Mouse (Mus musculus) heart, adult 18-20 months (tissue): ENCODE data around the gene E2f4. TPM values are rescaled to one million over a fixed set of nuclear protein-coding genes. Genes with fewer than 3 reads are reported as not detected.

Source experiments
- DNase-seq, 2 experiments: peaks; one replicate each; pipeline ENCODE4 v3.0.0; 2021 to 2022; ENCODE audit warnings: mixed read lengths in 1 of 2
- total RNA-seq, 2 experiments: library from RNA; stranded (reverse); gene quantifications; 2 replicates each; pipeline ENCODE4 v1.2.3; 2021

The E2f4 gene
- total RNA-seq, 2 experiments from 2014 or later: 21.6 TPM

- DNase-seq: no peak
Observed at GRCm38 (mm10) chr8:105315073-105315769, 17.8 kb downstream of the E2f4 start.

DNA sequence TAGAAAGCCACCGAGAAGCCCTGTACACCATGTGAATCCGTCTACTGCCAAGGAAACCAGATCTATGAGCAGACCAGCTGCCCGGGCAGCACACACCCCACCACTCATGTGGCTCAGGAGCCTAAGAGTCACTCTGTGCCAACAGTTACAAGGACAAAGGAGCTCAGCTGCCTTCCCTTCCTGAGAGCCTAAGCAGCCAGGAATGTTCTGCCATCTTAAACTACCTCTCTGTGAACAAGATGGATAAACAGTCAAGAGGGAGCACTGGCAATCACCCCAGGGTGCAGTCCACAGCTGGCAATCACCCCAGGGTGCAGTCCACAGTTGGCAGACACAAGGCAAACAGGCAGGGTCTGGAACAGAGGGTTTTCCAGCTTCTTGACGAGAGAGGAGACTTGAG lies 20.5 kb downstream of the E2f4 start:
- peak in 1 of 2 experiments; percentile 36 for DNase-seq

DNA sequence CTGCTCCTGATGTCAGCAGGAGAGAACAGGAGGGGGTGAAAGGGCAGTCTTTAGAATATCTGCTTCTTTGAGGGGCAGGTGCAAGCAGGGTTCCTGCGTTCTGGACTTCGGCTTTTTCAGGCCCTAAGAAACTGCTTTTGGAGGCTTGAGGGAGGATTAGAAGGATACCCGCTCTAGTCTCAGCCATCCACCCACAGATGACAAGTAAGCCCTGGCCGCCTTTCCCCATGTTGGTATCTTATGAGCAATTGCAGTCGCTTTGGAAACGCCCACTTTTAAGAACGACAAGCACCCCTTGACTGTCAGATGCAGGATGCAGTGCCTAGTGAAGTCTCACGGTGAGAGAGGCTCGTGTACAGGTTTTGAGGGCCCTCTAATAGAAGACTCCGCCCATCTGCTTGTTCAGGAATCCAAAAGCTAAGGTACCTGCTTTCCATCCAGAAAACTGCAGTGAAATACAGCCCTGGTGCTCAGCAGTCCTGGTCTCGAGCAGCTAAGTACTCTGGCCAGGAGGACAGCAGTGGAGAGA lies 21.3 kb downstream of the E2f4 start:
- DNase-seq: no peak

DNA sequence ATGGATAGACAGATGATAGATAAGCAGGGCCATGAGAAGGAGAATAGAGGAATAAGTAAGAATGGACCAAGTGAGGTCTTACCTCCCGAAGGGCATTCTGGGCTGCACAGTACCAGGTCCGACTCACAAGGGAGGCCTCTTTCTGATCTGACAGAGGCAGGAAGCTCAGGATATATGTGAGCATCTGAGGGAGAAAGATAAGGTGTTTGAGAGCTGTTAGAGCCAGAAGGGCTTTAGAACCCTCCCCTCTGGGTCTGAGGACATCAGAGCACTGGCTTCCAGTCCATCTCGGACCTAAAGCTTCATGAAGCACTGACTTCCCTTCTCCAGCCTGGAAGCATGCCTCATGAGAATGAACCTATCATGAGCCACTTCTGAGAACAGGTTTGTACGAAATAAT lies 25.7 kb downstream of the E2f4 start:
- no peak for DNase-seq

- no peak for DNase-seq
Observed at GRCm38 (mm10) chr8:105325641-105326093, 28.2 kb downstream of the E2f4 start.

- peak; percentile 97 to 98 for DNase-seq
Observed at GRCm38 (mm10) chr8:105326141-105326672, 28.7 kb downstream of the E2f4 start, which contains the start of the genes Lrrc29 and Tmem208. Lrrc29 (minus strand) TSS chr8:105326278. Tmem208 (plus strand) TSS chr8:105326354.

GRCm38 (mm10) chr8:105326968-105327367 lies 29.5 kb downstream of the E2f4 start:
- DNase-seq: no peak

- DNase-seq: no peak
Observed at GRCm38 (mm10) chr8:105330325-105330724, 32.9 kb downstream of the E2f4 start.

- DNase-seq: no peak
Observed at GRCm38 (mm10) chr8:105331469-105331868, 34.0 kb downstream of the E2f4 start.

DNA sequence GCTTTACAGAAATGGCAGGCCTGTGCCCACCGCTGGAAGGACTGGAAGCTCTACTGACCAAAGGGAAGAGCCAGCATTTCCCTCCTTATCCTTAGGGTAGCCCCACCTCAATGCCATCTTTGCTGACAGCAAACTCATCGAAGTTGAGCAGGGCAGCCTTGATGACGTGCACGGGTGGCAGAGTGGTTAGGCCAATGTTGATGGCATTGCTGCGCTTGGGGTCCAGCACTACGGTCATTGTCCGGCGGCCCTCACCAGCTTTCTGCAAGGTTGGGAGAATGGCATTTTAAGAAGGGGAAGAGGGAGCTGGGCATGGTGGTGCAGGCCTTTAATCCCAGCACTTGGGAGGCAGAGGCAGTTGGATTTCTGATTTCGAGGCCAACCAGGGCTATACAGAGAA lies 34.5 kb downstream of the E2f4 start:
- no peak for DNase-seq

DNA sequence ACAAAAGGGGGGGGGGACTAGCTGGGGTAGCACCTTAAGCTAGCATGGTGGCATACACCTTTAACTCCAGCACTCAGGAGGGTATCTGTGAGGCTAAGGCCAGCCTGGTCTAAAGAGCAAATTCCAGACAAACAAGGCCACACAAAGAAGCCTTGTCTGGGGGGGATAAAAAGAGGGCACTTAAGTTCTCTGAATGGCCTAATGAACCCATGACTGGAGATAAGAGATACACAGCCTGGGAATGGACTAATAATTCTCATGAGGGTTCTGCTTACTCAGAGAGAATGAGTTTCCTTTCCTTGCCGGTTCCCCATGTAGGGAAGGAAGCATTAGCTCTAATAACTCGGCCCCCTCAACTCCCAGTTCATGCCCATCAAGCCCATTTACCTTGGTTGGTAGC lies 35.1 kb downstream of the E2f4 start:
- no peak for DNase-seq

DNA sequence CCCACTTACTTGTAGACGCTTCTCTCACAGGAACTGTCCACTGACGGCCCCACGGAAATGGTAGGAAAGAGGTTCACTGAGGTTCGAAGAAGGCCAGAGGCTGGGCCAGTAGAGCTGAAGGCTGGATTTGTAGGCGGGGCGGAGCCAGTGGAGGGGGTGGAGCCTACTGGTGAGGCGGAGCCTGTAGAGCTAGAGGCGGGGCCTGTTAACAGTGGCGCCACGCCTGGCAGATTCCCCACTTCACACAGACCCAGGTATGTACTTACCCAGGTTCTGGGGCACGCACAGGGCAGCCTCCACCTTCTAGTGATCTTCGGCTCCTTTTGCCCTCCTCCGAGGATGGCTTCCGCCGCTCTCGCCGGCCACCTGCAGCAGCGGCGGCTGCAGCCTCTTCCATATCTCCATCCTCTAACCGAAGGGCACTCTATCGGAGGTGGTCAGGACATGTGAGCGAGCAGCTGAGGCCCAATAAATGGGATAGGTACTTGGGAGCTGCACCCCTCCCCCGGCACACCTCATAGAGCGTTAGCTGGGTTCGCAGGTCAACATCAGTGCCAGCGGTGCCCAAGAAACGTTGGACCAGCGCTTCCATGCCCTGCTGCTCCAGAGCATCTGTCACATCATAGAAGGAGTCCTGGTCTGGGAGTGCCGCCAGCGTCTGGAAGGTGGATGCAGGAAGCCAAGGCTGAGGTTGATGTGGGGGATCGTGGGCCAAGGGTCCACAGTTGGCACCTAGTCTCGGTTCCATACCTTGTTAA lies 39.1 kb downstream of the E2f4 start:
- DNase-seq: no peak

DNA sequence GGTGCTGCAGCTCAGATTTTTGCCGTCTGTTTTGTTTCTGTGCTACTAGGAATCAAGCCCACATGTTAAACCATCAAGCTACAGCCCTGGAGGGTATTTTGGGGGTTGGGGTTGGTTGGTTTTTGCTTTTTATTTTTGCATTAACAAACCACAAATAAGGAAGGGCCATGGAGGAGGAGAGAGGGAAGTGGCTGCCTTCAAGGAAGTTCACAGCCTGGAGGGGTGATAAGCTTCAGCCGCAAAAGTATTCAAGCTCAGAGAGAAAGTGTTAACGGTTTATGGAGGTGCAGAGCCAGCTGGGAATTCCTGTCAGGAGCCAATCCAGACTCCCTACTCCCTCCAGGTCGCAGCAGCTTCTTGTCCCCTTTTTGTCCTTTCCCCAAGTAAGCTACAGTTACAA lies 41.5 kb downstream of the E2f4 start:
- DNase-seq: no peak

GRCm38 (mm10) chr8:105339886-105340635 lies 42.6 kb downstream of the E2f4 start:
- DNase-seq: peak; percentile 44 to 58

GRCm38 (mm10) chr8:105341399-105341798 lies 43.9 kb downstream of the E2f4 start:
- DNase-seq: no peak

DNA sequence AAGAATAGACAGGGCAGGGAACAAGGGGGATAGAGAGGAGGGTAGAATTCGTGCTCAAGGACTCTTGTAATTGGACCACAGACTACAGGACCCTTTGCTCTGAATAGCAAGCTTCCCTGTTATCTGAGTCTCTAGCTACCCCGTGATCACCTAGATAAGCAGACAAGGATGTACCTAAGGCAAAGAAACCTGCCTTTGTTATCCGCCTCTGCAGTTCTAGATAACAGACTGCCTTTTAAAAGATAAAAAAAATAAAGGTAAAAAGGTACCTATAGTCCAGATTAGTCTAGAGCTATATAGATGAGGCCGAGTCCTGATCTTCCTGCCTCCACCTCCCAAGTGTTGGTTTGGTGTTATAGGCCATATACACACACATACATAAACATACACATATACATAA lies 45.3 kb downstream of the E2f4 start:
- DNase-seq: no peak

DNA sequence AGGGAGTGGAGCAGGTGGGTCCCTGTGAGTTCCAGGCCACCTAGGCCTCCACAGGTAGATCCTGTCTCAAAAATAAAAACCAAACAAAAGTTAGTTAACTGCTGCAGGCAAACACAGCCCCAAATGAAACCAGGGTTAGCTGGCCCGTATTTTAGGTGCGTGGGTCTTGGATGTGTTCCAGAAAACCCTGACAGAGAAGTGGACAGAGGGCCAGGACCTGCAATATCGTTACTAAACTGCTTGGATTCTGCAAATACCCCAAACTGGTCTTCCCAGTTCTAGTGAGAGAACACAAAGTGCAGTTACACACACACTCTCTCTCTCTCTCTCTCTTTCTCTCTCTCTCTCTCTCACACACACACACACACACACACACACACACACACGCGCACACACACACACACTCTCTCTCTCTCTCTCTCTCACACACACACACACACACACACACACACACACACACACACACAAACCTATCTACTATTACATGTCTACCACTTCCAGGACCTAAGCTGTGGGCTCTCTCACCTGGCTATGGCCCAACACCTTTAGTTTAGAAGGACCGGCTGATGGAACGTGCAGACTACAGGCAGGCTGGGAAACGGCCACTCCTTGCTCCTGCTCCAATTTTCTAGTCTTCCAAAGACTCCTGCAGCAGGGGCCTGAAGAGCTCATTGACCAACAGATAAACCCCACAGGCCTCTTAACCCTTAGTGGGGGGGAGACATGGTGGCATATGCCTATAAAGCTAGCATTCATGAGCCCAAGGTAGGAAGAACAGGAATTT lies 46.5 kb downstream of the E2f4 start:
- no peak for DNase-seq

- peak; percentile 46 to 73 for DNase-seq
Observed at GRCm38 (mm10) chr8:105345061-105345975, 47.9 kb downstream of the E2f4 start.

DNA sequence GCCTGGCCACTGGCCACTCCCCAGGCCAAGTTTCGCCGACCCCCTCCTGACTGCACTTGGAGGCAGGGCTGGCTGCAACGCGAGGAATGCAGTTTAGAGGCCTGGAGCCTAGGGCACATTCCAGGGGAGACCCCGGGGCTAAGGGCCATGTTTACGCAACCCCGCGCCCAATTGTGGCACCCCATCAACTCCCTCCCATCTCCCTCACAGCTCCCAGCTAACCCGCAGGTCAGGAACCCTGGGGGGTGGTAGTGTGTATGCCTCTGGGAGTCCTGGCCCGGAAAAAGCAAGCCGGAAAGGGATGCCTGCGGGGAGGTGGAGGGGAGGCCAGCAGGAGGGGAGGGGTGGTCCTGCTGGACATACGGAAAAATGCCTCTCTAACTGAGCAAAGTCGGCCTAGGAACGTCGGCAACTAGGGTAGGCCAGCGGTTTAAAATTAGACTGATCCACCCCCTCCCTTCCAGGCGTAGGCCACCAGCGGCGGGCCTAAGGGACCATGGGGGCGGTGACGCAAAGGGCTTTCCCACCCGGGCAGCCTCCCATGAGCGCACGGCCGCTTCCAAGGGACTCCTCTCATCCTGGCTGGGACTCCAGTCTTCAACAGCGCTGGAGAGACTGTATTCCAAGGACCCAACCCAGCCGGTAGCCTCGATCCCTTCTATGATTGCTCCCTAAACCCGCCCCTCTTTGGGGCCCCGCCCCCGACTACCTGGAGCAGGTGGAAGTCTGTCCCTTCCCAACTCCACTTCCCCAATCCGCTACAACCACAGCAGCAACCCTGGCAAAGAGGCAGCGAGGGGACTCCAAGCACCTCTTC lies 49.4 kb downstream of the E2f4 start:
- peak; percentile 84 for DNase-seq
